In genomic region chr11:86667553-86667952, GRCm38 (mm10) we compare ENCODE assay signal across 24 mouse cellular contexts.
"Had no signal": no experiment of that assay in that cellular context is flagged by ENCODE, and none has a peak within 500 bp of the region (broad histone marks: within the 10 kb centered on the region; RNA-seq: fewer than 3 reads in every experiment).

No protein-coding gene starts in this region.

- H3K27ac ChIP-seq: kidney, postnatal 0 days; layer of hippocampus, adult 2 months; limb, embryonic 10.5 days; limb, embryonic 13.5 days; macrophage; midbrain, embryonic 10.5 days; midbrain, embryonic 13.5 days; neural tube, embryonic 12.5 days; neural tube, embryonic 15.5 days; stomach, postnatal 0 days had no signal

- H3K9me3 ChIP-seq: limb, embryonic 10.5 days; limb, embryonic 13.5 days; megakaryocyte, embryonic 14.5 days; midbrain, embryonic 10.5 days; midbrain, embryonic 13.5 days; neural tube, embryonic 12.5 days; neural tube, embryonic 15.5 days had no signal

- H3K4me2 ChIP-seq: limb, embryonic 13.5 days; lung, embryonic 14.5 days; midbrain, embryonic 13.5 days; neural tube, embryonic 12.5 days; neural tube, embryonic 15.5 days had no signal

- DNase-seq: kidney, adult 2 months; kidney, postnatal 25 days; layer of hippocampus, adult 9-11 months; lung, embryonic 14.5 days; right cerebral cortex, adult 18-20 months; right cerebral cortex, postnatal 14 days; right cerebral cortex, postnatal 4 days; thymus, adult 2 months; thymus, postnatal 14 days; thymus, postnatal 4 days had no signal

- H3K9ac ChIP-seq: limb, embryonic 13.5 days; lung, embryonic 14.5 days; midbrain, embryonic 13.5 days; neural tube, embryonic 12.5 days; neural tube, embryonic 15.5 days had no signal

- ATAC-seq: intestine, postnatal 0 days; lung, postnatal 0 days; midbrain, embryonic 13.5 days; midbrain, embryonic 16.5 days had no signal

- H3K4me3 ChIP-seq: layer of hippocampus, adult 2 months; limb, embryonic 10.5 days; limb, embryonic 13.5 days; megakaryocyte, embryonic 14.5 days; midbrain, embryonic 10.5 days; midbrain, embryonic 13.5 days; neural tube, embryonic 12.5 days; neural tube, embryonic 15.5 days had no signal

- H3K27me3 ChIP-seq: limb, embryonic 13.5 days; megakaryocyte, embryonic 14.5 days; midbrain, embryonic 13.5 days; neural tube, embryonic 12.5 days; neural tube, embryonic 15.5 days had no signal

- H3K4me1 ChIP-seq: limb, embryonic 10.5 days; limb, embryonic 13.5 days; midbrain, embryonic 13.5 days; neural tube, embryonic 12.5 days; neural tube, embryonic 15.5 days had no signal
